Mouse (Mus musculus): ENCODE data around the gene Fbxw5.
"Not testable (repeated sequence)": the region's sequence is repeated elsewhere in the genome, so short reads cannot be mapped to it uniquely, and the experiment has no call there.

The Fbxw5 gene

DNA sequence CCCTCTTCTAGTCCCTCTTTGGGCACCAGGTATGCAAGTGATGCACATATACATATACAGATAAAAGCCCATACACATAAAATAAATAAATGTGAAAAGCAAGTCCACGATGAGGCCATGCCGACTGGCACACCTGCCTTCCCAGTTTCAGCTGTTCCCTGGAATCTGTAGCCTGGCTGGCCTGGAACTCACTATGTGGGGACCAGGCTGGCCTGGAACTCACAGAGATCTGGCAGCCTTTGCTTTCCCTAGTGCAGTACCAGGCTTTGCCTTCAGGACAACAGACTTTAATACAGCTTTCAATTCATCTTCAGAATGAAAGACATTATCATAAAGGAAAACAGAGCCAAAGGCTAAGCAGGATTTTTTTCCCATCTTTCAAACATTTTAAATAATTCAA lies 33.2 kb downstream of the Fbxw5 start:
- DNase-seq: no peak

- peak; percentile 71 for DNase-seq
These were observed 33.8 kb downstream of the Fbxw5 start for GRCm38 (mm10) chr2:25534178-25534865.

DNA sequence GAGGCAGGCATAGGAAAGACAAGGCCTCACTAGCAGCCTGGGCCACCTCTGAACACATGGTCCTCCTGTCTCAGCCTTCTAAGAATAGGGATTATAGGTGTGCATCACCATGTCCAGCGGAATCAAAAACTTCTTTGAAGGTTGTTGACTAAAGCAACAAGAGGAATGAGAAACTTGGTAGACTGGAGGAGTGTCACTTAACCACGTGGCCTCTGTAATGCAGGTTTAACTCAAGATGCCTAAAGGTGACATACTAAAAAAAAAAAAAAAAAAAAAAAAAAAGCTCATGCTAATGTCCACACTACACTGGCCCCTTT lies 34.3 kb downstream of the Fbxw5 start:
- DNase-seq: no peak

DNA sequence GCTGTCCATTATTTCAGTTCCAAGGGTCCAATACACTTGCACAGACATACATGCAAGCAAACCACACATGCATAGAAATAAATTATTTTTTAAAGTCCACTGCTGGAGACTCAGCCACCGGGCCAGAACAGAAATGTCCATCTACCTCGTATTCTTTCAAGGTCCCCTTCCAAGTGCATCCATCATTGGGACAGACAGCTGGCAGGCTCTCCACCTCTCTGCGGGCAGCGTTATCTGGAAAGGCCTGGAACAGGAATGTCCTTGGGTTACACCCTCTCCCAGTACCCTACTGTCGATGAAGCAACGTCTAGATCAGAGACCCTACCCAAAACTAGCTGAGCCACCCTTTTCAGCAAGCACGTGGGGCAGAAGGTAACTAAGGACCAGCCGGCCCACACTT lies 36.0 kb downstream of the Fbxw5 start:
- DNase-seq: no peak

DNA sequence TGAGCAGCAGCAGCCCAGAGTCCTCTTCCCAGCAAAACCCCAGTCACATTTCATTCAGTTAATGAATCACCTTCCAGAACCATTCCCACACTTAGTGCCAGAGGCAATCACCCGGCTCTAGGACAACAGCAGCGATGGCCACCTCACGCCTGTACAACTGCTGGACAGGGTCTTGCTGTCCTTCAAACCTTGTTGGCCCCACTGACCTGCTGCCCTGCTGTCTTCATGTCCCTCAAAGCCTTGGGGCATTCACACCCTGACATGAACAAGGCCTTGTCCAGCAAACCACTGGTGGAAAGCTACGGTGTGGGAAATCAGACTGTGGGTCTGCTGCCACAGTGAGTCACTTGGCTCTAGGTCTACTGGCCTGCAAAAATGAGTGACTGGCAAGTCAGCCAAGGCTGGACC lies 40.0 kb downstream of the Fbxw5 start:
- DNase-seq: no peak

- no peak for DNase-seq
These were observed 41.3 kb downstream of the Fbxw5 start for GRCm38 (mm10) chr2:25541644-25542367.

- DNase-seq: peak; percentile 40
These were observed 45.7 kb downstream of the Fbxw5 start for GRCm38 (mm10) chr2:25545996-25546810.

DNA sequence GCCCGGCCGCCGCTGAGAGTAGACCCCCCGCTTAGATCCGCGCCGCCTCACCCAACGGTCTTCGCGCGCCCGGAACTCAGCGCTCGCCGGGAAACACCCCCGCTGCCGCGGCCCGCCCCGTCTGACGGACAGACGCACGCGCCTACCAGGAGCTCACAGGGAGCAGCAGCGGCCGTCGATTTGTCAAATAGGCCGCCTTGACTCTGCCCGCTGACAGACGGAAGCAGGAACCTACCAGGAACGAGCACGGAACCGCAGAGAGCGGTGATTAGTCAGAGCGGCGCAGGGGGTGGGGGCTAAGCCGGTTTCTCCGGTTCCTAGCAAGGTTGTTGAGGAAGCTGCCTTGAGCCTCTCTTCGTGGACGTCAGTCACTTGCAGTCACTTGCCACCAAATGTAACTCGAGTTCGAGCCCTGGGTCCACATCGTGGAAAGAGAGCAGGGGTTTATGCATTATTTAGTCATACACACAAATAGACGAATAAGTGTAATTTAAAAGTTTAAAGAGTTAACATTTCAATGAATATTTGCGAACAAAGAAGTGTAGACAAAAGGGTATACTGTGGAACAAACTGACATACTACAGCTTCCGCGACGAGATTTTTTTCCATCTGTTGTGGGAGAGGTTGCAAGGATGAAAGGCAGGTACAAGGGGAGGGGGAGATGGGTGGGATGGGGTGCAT lies 46.4 kb downstream of the Fbxw5 start, which contains the start of gene Traf2:
Gene Traf2, minus strand, starts transcription at position 130 of the 681 bp plus-strand sequence.
- DNase-seq: peak; percentile 99

DNA sequence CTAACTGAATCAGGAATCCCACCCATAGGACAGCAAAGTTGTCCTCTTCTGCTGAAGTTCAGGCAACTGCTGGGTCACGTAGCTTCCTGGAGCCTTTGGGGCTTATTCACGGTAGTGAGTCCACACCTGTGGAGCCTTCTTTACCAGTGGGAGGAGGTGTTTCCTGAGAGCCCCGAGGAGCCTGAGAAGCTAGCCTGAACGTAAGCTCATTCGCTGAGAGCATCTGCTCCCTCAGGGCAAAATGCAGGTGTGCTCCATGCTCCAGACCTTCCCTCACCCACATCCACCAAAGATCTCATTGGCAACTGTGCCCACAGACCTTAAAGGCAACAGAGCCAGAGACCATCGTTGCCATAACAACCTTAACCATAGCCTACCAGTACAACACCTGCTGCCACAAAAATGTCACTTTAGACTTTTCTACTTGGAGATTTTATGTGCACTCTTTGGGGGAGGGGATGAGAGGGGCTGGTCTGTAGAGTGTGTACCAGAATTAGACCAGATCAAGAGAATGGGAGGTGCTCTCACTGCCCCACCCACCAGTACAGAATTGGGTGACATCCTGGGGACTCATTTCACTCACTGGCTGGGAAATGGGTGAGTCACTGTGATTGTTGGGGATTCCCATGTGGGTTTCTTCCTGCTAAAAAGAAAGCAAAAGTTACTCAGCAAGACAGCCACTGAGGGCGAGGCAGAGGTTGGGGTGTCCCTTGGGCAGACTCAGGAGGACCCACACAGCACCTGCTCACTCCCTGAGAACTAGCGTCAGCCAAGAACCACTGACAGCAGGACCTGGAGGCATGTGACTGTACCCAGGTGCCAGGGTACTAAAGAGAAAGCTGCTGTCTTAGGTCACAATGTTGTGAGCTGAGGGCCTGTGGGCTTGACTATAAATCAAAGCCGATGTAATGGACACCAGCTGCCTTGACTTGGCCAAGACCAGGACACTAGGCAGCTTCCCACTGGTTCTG lies 48.8 kb downstream of the Fbxw5 start:
- DNase-seq: no peak

- DNase-seq: peak; percentile 42
These were observed 50.6 kb downstream of the Fbxw5 start for GRCm38 (mm10) chr2:25551186-25551585.

- not testable (repeated sequence) for DNase-seq
These were observed 52.7 kb downstream of the Fbxw5 start for GRCm38 (mm10) chr2:25553171-25553786.

Data from layer of hippocampus, adult 9-11 months (tissue).